Mouse (Mus musculus): Measurements from ENCODE around the gene Nusap1.

DNA sequence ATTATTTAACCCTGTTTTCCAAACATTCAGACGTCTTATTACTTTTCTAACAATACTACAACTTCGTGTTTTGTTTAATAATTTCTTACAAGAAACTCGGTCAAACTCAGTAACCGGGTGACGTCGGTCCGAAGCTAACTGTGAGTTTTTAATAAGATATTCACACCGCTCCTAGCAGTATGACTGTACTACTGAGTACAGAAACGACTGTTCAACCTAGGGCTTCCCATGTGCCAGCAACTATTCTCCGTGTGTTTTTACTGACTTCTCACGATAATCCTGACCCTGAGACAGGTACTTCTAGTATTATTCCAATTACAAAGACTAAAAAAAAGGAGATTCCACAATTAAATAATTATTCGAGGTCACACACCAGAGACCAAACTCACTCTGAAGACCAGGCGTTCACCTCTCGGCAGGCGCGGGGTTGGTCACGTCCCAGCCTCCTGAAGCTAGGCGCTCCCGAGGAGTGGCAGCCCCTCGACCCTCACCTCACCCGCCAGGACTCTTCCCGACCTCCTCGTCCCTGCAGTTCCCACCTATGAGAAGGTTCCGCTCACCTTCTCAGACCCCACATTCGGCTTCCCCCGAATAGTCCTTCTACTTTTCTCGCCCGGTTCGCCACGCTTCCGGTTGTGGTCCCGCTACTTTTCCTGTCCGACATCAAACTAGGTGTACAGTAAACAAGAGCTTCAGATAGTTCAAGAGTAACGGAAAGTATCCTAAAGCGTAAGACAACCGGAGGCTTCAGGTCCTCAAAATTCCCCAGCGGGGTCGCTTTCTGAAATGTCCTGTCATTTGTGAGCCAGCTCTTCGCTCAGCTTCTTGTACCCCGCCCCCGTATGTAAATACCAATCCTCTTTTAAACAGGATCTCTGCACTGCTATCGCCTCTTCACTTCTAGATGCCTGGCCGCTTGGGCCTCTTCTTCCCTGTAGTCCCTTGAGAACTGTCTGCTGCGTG is 44.4 kb downstream of the Nusap1 start, which contains the start of gene Ndufaf1:
- TF ChIP-seq CTCF (IDR thresholded peaks at IDR 0.05; ENCODE audit: control insufficient read depth, insufficient read depth, insufficient read length) (no peak), USF1 (IDR thresholded peaks at IDR 0.05; ENCODE audit: low read depth) (no peak), MYOG (IDR thresholded peaks at IDR 0.05; ENCODE audit: control insufficient read depth, extremely low read depth, insufficient read length) (no peak)
